Mouse (Mus musculus): ENCODE data around the gene Tmem218.

Tmem218 gene

DNA sequence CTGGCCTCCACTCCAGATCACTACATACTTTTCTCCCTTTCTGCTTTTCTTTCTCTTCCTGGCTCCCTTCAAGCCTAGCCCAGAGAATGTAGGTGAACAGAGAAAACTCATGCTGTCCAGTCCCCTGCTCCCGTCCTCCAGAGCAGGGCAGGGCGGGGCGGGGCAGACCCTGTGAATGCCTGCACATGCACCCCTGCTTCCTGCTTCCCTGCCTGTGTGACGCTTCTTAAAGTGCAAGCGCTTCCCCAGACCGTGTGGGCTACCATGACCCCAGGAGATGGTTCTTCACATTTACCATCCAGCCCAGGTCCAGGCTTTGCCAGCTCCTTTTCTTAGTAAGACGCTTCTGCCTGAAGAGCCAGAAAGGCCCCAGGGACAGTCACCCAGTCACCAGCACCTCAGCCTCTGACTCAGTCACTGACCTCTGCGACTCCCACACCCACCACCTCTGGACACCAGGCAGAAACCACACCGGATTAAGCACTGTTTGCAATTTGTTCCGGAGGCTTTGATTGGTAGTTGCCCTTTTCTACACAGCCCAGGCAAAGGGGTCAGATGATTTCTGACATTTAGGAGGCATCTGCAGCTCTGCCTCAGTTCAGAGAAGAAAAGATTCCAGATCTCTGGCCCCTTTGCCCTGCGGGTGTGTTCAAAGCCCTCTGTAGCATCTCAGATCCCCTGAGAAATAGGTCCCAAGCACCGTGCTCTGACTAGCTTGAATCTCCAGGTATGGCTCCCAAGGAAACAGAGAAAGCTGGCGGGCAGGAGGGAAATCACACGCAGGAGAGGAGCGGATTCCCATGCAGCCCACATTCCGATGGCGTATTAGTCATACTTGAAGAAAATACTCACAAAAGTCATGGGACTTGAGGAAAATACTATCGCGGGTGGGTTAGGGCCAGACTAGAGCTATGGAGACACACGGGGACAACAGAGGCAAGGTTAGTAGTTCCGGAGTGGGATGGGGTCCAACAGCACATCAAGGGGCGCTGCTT lies 24.5 kb downstream of the Tmem218 start:
- DNase-seq (ENCODE audit: low read depth), result peak; percentile 46

DNA sequence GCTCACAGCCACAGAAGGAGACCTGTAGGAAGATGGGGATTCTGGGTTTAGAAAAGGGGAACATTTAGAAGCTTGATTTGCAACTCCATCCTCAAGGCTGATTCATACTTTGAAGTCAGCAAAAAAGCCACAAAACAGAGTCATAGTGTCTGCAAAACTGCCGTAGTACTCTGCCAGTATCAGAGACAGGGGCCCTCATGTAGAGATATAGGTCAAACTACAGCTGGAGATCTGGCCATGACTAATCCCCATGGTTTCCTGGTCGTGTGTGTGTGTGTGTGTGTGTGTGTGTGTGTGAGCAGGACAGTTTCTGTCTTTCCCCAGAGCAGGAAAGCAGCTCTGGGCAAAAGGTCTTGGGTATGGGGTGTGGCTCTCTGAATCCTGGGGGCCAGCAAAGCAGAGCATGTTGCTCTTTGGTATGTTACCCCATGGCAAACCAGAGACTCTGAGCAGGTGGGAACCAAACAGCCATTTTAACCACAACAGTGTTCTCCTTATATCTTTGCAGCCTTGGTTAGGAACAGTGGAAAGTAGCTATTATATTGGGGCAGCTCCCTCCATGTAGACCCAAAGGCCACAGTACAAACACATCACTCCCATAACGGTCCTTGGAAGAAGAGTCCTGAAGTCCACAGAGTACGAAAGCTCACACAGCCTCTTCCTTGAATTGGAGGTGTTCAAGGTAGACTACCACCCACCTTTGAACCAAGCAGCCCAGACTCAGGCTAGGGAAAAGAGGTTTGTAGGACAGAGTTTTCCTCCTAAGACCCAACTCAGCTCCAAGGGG lies 28.1 kb downstream of the Tmem218 start:
- peak; percentile 49 for DNase-seq (ENCODE audit: low read depth)

DNA sequence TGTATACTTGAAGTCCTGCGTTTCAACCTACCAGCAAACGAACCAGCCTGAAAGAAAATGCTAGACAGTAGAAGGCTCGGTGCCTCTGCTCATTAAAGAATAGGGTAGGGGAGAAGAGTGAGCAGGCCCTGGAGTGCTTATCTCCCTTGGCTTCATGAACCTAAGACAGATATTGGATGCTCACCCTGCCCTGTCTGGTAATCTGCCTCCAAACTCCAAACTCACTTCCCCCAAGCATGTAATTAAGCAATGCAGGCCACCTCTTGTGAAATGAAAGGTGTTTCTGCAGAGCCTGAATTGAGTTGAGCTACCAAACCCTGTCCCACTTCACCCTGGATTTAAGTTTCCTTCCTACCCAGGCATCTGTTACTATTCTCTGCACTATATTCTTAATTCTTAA lies 34.7 kb downstream of the Tmem218 start:
- DNase-seq (ENCODE audit: low read depth), result no peak

DNA sequence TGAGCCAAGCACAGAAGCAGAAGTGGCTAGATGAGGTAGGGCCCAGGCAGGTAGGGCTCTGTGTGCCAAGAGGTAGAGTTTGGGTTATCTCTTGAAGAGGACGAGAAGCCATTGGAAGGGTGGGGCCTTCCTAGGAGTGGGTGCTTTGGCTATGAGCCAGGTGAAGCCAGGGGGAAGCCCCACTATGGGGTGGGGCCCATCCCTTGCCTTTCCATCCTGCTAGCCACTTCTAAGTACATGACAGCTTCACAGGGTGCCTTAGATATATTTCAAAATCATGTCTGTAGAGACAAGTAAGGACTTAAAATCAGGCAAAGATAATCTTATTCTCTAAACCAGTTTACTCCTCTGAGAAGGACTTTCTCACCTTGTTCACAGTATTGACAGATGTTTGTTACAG lies 36.6 kb downstream of the Tmem218 start:
- no peak for DNase-seq (ENCODE audit: low read depth)

DNA sequence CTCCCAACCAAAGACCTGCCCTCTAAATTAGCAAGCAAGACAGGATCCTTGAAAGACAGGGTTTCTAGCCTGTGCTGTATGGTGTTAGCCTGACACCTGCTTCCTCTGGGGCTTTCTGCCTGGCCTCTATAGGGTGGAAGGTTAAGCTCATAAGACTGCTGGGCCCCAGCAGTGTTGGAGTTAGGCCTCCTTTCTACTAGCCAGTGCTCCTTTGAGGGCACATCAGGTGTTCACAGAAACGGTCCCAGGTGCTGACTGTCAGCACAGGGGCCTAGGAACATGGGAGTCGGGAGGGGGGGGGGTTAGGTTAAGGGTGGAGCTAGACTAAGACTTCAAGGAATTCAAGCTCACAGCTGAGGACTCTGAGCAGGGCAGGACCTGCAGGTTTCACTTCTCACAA lies 37.4 kb downstream of the Tmem218 start:
- DNase-seq (ENCODE audit: low read depth), result no peak

DNA sequence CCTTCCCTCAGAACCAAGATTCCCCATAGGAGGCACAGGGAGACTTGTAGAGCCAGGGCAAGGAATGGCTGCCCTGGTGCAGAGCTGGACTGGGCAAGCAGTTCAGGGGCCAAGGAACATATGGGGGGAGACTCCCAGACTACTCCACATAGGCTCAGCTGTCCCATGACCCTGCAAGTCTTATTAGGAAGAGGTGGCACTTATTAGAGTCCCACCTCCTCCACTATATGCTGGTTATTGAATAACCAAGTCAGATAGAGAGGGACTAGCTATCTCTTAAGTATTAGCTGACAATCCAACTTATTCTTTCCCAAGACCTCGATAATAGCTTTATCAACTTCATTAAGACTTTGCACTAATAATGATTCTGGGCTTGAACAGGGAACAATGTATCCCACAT lies 37.8 kb downstream of the Tmem218 start:
- DNase-seq (ENCODE audit: low read depth), result no peak

DNA sequence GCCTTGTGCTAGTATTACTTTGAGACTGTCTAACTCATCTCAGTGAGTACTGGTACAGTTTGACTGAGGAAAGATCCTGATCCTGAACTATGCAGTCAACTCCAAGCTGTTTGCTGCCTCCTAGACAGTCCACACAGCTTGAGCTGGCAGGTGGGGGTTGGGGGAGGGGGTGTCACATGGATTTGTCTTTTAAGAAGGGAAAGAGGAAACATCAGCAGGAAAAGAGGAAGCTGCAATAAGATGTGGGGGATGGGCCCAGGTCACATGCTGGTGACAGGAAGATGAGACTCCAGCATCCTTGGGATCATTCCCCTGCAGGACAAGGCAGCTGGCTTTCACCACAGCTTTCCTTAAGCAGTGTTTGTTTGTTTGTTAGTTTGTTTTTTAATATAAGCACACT lies 39.4 kb downstream of the Tmem218 start:
- no peak for DNase-seq (ENCODE audit: low read depth)

DNA sequence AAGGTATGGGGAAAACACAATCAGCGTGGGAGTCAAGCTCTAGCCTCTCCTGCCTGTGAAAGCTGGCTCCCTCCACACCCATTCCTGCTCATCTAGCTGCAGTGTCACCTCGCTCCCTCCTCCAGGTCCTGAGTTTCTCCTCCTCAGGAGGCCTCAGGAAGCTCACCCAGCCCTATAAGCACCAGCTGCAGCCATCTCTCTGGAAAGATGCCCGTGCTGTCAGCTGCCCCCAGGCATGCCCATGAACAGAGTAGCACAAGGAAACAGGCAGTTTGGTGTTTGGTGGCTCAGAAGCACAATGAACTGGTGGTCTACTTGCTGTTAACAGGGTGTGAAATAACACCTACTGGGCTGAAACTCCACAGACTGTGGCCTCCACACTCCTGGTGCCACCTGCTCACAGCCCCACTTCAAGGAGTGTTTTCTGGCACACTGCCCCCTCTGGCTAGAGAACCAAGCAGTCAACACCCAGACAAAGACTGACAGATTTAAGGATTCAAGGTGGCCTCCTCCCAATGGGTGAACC lies 40.4 kb downstream of the Tmem218 start:
- no peak for DNase-seq (ENCODE audit: low read depth)

DNA sequence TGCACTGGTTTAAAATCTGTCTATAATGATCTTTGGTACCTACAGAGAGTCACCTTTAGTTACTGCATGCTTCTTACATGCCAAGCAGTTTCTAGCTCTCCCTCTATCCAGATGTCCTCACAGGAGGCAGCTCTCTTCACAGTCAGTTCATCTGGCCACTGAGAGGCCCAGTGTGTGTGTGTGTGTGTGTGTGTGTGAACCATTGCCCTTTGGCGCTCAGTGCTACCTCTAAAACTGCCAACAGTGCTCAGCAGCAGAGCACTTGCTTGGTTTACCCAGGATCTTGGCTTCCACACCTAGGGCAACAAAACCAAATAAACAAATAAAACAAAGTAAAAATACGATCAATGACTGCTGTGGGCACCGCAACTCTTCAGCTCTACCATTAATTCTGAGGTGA lies 42.0 kb downstream of the Tmem218 start:
- DNase-seq (ENCODE audit: low read depth), result no peak

DNA sequence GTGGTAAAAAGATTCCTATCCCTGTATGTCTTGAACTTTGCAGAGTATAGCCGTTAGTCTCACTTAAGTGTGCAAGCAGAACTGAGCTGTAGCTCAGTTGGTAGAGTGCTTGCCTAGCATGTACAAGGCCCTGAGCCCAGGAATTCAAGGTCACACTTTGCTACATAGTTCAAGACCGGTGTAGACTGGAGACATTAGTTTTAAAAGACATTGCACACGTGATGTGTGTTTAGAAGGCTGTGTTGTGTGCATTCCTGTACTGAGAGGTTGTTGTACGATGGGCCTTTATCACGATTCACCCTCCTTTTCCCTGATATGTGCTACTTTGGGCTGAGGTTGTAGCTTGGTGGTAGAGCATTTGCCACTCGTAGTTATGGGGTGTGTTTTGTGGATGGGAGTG lies 42.6 kb downstream of the Tmem218 start:
- no peak for DNase-seq (ENCODE audit: low read depth)

DNA sequence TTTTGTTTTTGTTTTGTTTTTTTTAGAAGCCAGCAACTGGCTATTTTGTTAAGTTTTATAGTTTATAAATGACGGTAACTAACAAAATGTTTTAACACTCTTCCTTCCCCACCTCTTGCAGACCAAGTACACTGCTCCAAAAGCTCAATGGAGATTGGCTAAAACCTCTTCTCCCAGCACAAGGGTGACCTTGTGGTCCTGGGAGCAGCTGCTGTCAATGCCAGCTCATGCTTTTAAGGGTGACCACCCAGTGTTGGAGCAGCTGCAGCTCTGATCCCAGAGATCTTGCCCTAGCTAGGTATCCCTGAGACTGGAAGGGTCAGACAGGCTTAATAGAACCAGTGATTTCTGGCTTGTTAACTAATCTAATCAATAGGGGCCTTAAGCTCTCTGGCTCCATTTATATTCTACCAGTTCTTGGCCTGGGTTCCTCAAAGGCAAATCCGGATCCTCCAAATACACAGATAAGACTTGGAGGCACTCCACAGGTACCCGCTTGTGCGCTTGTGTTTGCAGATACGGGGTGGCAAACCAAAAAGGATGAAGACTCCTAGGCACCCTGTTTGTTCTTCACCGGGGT lies 46.6 kb downstream of the Tmem218 start:
- DNase-seq (ENCODE audit: low read depth), result no peak

DNA sequence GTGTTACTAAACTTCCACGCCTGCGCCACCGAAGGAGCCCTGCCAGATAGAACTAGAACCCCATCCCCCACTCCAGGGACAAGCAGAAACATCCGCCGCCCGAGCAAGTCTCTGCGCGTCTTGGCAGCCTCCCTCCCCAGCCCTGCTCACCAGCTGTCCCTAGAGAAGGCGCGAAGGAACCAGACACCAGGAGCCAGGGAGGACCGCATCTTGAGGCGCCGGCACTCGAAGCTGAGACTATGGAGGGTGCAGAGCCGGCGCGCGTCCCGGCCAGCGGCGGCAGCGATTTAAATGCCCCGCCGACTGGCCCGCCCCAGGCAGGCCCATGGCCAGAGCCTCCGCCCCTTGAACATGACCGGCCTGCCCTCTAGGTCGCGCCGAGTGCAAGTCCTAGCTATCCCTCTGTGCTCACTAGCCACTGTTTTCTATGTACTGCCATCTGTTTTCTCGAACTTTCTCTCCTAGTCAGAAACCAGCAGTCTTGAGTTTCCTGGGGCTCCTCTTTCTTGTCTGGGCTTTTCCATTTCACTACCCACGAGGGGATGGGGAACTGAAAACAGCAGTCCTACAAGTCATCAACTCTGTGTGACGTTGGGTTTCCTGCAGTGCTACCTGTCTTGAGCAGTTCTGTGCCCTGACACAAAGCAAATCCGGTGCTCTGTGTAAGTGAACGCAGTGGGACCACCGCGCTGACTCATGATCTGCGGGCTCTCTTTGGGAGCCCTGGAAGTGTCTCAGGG lies 47.3 kb downstream of the Tmem218 start, which contains the start of gene Slc37a2:
Gene Slc37a2, minus strand, starts transcription at position 590 of the 740 bp plus-strand sequence.
- DNase-seq (ENCODE audit: low read depth), result peak; percentile 20

DNA sequence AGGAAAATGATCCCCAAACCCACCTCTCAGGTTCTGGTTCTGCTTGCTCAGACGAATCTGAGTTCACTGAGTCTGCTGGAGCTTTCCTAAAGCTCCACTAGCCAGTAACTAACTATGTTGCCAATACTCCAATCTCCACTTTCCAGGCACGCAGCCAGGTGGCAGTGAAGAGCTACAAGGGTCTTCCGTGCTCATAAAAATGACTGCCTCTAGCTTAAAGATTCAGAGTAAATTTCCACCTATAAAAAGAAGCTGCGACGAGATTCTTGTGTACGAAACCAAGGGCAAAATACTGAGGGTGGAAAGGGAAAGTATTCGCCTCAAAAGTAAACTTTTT lies 47.8 kb downstream of the Tmem218 start:
- DNase-seq (ENCODE audit: low read depth), result peak; percentile 22

DNA sequence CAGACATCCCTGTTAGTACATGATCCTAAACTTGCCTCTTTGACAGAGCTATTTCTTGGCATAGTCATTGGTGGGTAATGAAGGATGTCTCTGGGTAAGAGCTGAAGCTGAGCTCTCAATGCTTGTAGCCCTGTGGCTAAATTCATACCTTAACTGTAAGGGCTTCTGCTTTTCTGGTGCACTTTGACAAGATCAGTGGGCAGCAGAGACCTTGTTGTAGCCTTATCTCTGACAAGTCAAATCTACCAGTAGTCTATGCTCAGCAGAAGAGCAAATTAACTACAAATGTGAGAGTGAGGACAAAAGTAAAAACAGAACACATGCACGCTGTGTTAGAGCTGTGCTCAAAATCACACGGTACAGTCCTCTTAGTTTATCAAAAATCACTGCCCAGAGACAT lies 58.6 kb downstream of the Tmem218 start:
- DNase-seq (ENCODE audit: low read depth), result no peak

All from fibroblast of lung, adult 2 months (primary cell).